Mouse (Mus musculus) right cerebral cortex, postnatal 4 days (tissue): ENCODE data around the gene Pde4d.

Experiments used
- DNase-seq: peaks from one replicate; pipeline ENCODE4 v3.0.0-alpha.2; 2022

Gene Pde4d

DNA sequence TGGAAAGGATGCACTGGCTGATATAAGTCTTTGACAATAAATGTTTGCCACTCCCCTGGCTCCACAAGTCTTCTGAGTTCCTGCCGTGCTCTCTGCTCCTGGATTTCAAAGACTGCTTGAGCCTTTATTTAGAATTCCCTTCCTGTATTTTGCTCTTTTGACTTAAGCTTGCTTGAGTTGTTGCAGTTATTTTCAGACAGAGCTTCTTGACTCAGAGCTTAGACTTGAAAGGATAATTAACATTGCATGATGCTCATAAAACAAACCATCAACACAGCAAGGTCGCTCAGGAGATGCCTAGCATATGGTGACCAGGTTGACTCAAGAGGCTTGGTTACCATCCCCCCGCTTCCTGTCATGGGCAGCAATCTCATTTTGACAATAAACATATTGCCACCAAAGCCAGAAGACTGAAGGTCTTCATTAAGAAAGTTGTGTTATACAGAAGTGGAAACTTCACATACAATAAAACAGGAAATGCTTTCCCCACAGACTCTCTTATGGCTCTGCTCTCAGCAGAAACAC lies 1544.6 kb downstream of the Pde4d start:
- no peak for DNase-seq

DNA sequence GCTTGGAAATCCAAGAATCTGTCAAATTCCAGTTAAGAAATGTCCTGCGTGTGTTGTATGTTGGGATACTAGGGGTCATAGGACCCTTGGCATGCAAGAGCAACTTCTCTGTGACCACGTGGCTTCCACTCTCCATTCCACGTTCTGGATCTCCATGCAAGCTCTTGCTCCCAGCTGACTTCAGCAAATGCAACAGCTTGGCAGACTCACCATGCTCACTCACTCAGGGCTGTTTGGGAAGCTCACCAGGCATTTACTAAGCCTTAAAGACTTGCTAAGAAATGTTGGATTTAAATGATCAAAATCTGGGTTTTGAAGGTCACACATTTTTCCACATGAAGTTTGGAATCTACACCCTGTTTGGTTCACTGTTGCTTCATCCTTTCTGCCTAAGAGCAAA lies 1552.3 kb downstream of the Pde4d start:
- no peak for DNase-seq
